Mouse (Mus musculus): ENCODE results near the gene Btnl2.
A peak's percentile ranks its signal among the peaks of the same experiment; 100 is the strongest.

GRCm38 (mm10) chr17:34305380-34306030 lies 49.1 kb upstream of the Btnl2 start, which contains the start of gene H2-Eb1:
- peak; percentile 81; the same call in 1 of the 2 replicates for TF ChIP-seq TCF12 (IDR thresholded peaks at IDR 0.05; ENCODE audit: low read depth, low read length)
- TF ChIP-seq CHD2 (IDR thresholded peaks at IDR 0.05; ENCODE audit: low read length) = peak; percentile 89
- no peak for TF ChIP-seq CTCF (conservative IDR thresholded peaks at IDR 0.05 in 1 of 2, IDR thresholded peaks at IDR 0.05 in 1 of 2; ENCODE audit: low read depth in 2 of 2, low read length in 2 of 2)
- TF ChIP-seq POLR2AphosphoS2 (IDR thresholded peaks at IDR 0.05; ENCODE audit: low read depth, low read length) = no peak
